Mouse (Mus musculus): Measurements from ENCODE around the gene Prdm4. TPM values are rescaled to one million over a fixed set of nuclear protein-coding genes. Genes with fewer than 3 reads are reported as not detected.

Prdm4 gene
- total and polyA plus RNA-seq, 3 experiments = 14.3 to 39.1 (median 32.6) TPM

- Histone ChIP-seq H3K4me3 (ENCODE audit: low read depth, low read length) (peak overlapping the region; percentile 97), H3K9me3 (replicated peaks) (no peaks in the 10 kb centered on the region), H3K4me1 (ENCODE audit: insufficient read depth, low read depth, low read length) (peaks cover 23% of the 10 kb centered on the region), H3K36me3 (replicated peaks) (peaks cover 42% of the 10 kb centered on the region), H3K27me3 (ENCODE audit: insufficient read depth, low read length) (no peaks in the 10 kb centered on the region)
- ATAC-seq (ENCODE audit: extremely low read depth, insufficient number of reproducible peaks, low FRiP score, poor library complexity, severe bottlenecking) = peak; percentile 64; the same call in 1 of the 2 replicates
- DNase-seq (ENCODE audit: low spot score) = peak; percentile 38
- TF ChIP-seq POLR2AphosphoS5 (IDR thresholded peaks at IDR 0.05; ENCODE audit: insufficient replicate concordance, low read depth, low read length) (no peak), TAL1 (conservative IDR thresholded peaks at IDR 0.05; ENCODE audit: low read depth, low read length) (no peak), GATA1 (IDR thresholded peaks at IDR 0.05; ENCODE audit: borderline replicate concordance, low read length) (no peak), CTCF (IDR thresholded peaks at IDR 0.05; ENCODE audit: low read depth, low read length) (no peak), GATA2 (IDR thresholded peaks at IDR 0.05; ENCODE audit: borderline replicate concordance, low read depth, low read length) (no peak)
Observed at GRCm38 (mm10) chr10:85872479-85872773, 44.5 kb downstream of the Prdm4 start.

DNA sequence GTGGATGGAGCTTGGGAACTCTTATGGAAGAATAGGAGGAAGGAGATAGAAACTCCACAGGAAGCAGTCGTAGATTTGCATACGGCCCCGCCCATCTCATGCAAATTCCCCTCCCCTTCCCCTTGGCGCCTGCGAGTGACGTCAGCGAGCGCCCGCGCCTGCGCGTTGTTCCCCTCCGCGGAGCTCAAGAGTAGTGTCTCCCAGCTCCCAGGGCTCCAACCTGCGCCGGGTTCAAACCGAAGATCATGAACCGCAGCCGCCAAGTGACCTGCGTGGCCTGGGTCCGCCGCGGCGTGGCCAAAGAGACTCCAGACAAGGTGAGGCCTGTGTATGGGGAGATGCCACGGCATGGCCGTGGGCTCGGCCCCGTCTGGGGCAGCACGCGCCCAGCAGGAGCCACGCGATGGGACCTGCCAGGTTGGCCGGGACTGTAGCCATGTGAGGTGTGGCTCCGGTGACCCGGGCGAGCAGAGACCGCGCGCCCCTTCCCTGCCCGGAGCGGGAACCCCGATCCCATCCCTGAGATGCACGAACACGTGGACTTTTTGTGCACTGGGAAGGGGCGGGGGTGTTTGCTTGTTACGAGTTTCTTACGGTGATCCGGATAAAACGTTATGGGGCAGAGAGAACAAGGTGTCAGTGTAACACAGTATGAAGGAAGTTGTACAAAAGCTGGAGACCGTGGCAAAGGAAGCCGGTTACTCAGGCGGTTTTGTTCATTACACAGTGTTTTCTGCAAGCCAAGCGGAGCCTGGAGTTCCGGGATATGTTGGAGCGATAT is 45.1 kb downstream of the Prdm4 start:
- peak overlapping the region; percentile 97 for H3K4me3 ChIP-seq (ENCODE audit: low read depth, low read length)
- peaks cover 23% of the 10 kb centered on the region for H3K4me1 ChIP-seq (ENCODE audit: insufficient read depth, low read depth, low read length)
- TF ChIP-seq GATA1 (IDR thresholded peaks at IDR 0.05; ENCODE audit: borderline replicate concordance, low read length) (no peak), GATA2 (IDR thresholded peaks at IDR 0.05; ENCODE audit: borderline replicate concordance, low read depth, low read length) (no peak), CTCF (IDR thresholded peaks at IDR 0.05; ENCODE audit: low read depth, low read length) (no peak), POLR2AphosphoS5 (IDR thresholded peaks at IDR 0.05; ENCODE audit: insufficient replicate concordance, low read depth, low read length) (no peak), TAL1 (conservative IDR thresholded peaks at IDR 0.05; ENCODE audit: low read depth, low read length) (no peak)
- DNase-seq (ENCODE audit: low spot score) (peak; percentile 79), ATAC-seq (ENCODE audit: extremely low read depth, insufficient number of reproducible peaks, low FRiP score, poor library complexity, severe bottlenecking) (peak; percentile 87)
- no peaks in the 10 kb centered on the region for H3K27me3 ChIP-seq (ENCODE audit: insufficient read depth, low read length)
- H3K9me3 ChIP-seq (replicated peaks) = no peaks in the 10 kb centered on the region
- H3K36me3 ChIP-seq (replicated peaks) = peaks cover 37% of the 10 kb centered on the region

DNA sequence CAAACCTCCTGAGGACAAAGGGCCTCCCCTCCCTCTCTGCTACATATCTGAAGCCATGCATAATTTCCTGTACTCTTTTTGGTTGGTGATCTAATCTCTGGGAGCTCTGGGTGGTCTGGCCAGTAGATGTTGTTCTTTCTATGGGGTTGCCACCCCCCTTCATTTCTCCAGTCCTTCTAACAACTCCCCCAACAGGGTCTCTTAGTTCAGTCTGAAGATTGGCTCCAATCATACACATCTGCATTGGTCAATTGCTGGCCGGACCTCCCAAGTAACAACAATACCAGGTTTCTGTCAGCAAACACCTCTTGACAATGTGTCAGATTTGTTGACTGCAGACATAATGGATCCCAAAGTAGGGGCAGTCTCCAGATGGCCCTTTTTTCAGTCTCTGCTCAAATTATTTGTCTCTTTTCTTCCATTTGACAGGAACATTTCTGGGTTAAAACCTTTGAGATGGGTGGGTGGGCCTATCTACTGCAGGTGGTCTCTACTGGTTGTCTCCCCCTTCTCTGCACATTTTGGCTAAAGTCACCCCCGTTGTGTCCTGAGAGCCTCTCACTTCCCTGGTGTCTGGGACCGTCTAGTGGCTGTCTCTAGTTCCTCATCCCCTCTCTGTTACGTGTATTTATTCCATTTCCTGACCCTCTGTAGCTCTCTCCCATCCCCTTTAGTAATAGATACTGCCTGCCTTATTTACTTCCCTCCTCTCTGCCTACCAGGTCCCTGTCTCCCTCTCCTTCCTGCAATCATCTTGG is 70.7 kb downstream of the Prdm4 start:
- Histone ChIP-seq H3K36me3 (replicated peaks) (no peaks in the 10 kb centered on the region), H3K27me3 (ENCODE audit: insufficient read depth, low read length) (no peaks in the 10 kb centered on the region), H3K4me3 (ENCODE audit: low read depth, low read length) (no peak overlapping the region), H3K4me1 (ENCODE audit: insufficient read depth, low read depth, low read length) (no peaks in the 10 kb centered on the region), H3K9me3 (replicated peaks) (no peaks in the 10 kb centered on the region)
- no peak for TF ChIP-seq POLR2AphosphoS5 (IDR thresholded peaks at IDR 0.05; ENCODE audit: insufficient replicate concordance, low read depth, low read length)
- TF ChIP-seq GATA2 (IDR thresholded peaks at IDR 0.05; ENCODE audit: borderline replicate concordance, low read depth, low read length) = no peak
- TF ChIP-seq GATA1 (IDR thresholded peaks at IDR 0.05; ENCODE audit: borderline replicate concordance, low read length) = no peak
- DNase-seq (ENCODE audit: low spot score) = no peak
- ATAC-seq (ENCODE audit: extremely low read depth, insufficient number of reproducible peaks, low FRiP score, poor library complexity, severe bottlenecking) = no peak

Other genes starting within 250 kb of the Prdm4 start
- 60.8 and 70.4 TPM in 2 replicates for gene Pwp1, start 87.6 kb downstream of the Prdm4 start, total RNA-seq (2014; fragmentation: Nextera tagmentation)
- gene Pwp1, start 87.6 kb downstream of the Prdm4 start, total RNA-seq (2017) = 49.0 and 56.3 TPM in 2 replicates
- 22.7 and 26.4 TPM in 2 replicates for gene Pwp1, start 87.6 kb downstream of the Prdm4 start, polyA plus RNA-seq (2012)
- gene Ascl4, start 10.5 kb upstream of the Prdm4 start, total RNA-seq (2014; fragmentation: Nextera tagmentation) = not detected in 2 replicates
- 0.11 and 0.17 TPM in 2 replicates for gene Ascl4, start 10.5 kb upstream of the Prdm4 start, total RNA-seq (2017)
- not detected in 2 replicates for gene Ascl4, start 10.5 kb upstream of the Prdm4 start, polyA plus RNA-seq (2012)
- gene Rtcb, start 40.7 kb upstream of the Prdm4 start, total RNA-seq (2014; fragmentation: Nextera tagmentation) = 48.7 and 51.1 TPM in 2 replicates
- 140 and 146 TPM in 2 replicates for gene Rtcb, start 40.7 kb upstream of the Prdm4 start, total RNA-seq (2017)
- 49.4 and 69.1 TPM in 2 replicates for gene Rtcb, start 40.7 kb upstream of the Prdm4 start, polyA plus RNA-seq (2012)
- not detected in 2 replicates for gene Bpifc, start 94.8 kb upstream of the Prdm4 start, total RNA-seq (2014; fragmentation: Nextera tagmentation)
- gene Bpifc, start 94.8 kb upstream of the Prdm4 start, total RNA-seq (2017) = not detected in 2 replicates
- not detected in 2 replicates for gene Bpifc, start 94.8 kb upstream of the Prdm4 start, polyA plus RNA-seq (2012)
- 45.3 and 65.0 TPM in 2 replicates for gene Fbxo7, start 104.8 kb upstream of the Prdm4 start, total RNA-seq (2014; fragmentation: Nextera tagmentation)
- 44.6 and 53.3 TPM in 2 replicates for gene Fbxo7, start 104.8 kb upstream of the Prdm4 start, total RNA-seq (2017)
- gene Fbxo7, start 104.8 kb upstream of the Prdm4 start, polyA plus RNA-seq (2012) = 16.9 and 20.8 TPM in 2 replicates

All from G1E (cell line).